Mouse (Mus musculus) myocyte (in vitro differentiated cells): ENCODE measurements around the gene Lrrc49.

ENCODE experiments used
- E2F4 ChIP-seq: IDR thresholded peaks from one replicate; pipeline ENCODE4 v1.6.1; 2011; ENCODE audit warnings: mild to moderate bottlenecking, control low read depth, moderate library complexity; ENCODE audit not compliant: insufficient read depth
- MYOD1 ChIP-seq, 3 experiments: IDR thresholded peaks; one replicate each; pipeline ENCODE4 v1.6.1; 2011; ENCODE audit warnings: control low read depth in 2 of 3, low read depth in 2 of 3, mild to moderate bottlenecking in 2 of 3, moderate library complexity in 1 of 3; ENCODE audit not compliant: insufficient read length in 2 of 3, control insufficient read depth in 1 of 3
- MYOG ChIP-seq, 3 experiments: IDR thresholded peaks; one replicate each; pipeline ENCODE4 v1.6.1; 2011; ENCODE audit warnings: control low read depth in 2 of 3, low read depth in 2 of 3, mild to moderate bottlenecking in 2 of 3; ENCODE audit not compliant: insufficient read length in 2 of 3, control insufficient read depth in 1 of 3, insufficient read depth in 1 of 3
- POLR2A ChIP-seq: IDR thresholded peaks from one replicate; pipeline ENCODE4 v1.6.1; 2011; ENCODE audit warnings: low read depth, mild to moderate bottlenecking, control low read depth, moderate library complexity; ENCODE audit not compliant: insufficient read length
- TCF12 ChIP-seq: IDR thresholded peaks from one replicate; pipeline ENCODE4 v1.6.1; 2011; ENCODE audit warnings: mild to moderate bottlenecking, control low read depth; ENCODE audit not compliant: poor library complexity, insufficient read depth, severe bottlenecking

DNA sequence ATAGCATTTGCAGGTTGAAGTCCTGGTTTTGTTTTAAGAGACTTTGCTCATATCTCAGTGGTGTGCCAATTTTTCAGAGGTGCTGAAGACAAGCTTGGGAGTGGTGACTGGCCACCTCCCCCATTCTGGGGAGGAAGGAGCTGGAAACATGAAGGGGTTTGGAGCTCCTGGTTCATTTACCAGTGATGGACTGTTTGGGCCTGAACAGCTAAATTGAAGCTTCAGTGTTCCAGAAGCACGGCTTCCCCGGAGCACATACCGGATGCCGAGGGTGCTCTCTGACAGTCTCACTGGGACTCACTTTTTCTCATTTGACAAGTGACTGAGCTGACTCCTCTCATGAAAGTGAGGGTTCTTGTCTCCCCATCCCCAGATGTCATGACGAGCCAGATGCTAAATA, 20.6 kb upstream of the Lrrc49 start:
- TF ChIP-seq MYOD1 (IDR thresholded peaks at IDR 0.05; ENCODE audit: control insufficient read depth in 1 of 3, insufficient read length in 2 of 3, low read depth in 2 of 3) (no peak), POLR2A (no peak), MYOG (IDR thresholded peaks at IDR 0.05; ENCODE audit: control insufficient read depth in 1 of 3, insufficient read depth in 1 of 3, insufficient read length in 2 of 3, low read depth in 2 of 3) (no peak), E2F4 (no peak), TCF12 (no peak)
